Mouse (Mus musculus) spleen, adult 18-20 months (tissue): ENCODE data around the gene Ctbp2.

Experiments
- DNase-seq, 2 experiments: peaks; one replicate each; pipeline ENCODE4 v3.0.0; 2022; ENCODE audit warnings: mixed read lengths in 2 of 2

The Ctbp2 gene

DNA sequence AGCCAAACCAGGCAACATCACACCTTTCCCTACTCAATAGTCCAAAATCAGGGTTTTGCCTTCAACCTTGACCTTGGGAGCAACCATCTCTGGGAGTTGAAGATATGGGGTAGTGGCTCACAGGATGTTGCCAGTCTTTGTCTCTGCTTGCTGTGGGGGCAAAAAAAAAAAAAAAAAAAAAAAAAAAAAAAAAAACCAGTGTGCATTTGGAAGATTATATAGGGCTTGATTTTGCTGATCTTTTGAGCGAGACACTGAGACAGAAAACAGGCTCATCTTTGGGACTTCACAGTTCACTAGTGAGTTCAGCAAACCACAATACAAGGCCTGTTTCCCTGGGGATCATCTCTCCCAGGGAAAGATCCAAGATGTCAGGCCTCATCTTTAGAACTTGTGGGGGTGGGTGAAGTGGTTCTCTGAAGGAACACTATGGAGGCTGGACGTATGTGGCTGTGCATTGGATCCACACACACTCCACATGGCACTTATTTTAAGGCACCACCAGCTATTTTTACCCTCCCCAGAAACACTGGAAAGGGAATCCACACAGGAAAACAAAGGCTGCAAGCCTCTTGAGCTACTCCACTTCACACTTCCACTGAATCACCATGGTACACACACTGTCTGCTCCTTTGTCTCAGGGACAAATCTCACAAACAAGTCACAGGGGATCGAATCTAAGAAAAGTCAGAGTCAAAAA is 84.4 kb downstream of the Ctbp2 start:
- no peak for DNase-seq

GRCm38 (mm10) chr7:133037618-133038017 is 86.5 kb downstream of the Ctbp2 start:
- DNase-seq = no peak

DNA sequence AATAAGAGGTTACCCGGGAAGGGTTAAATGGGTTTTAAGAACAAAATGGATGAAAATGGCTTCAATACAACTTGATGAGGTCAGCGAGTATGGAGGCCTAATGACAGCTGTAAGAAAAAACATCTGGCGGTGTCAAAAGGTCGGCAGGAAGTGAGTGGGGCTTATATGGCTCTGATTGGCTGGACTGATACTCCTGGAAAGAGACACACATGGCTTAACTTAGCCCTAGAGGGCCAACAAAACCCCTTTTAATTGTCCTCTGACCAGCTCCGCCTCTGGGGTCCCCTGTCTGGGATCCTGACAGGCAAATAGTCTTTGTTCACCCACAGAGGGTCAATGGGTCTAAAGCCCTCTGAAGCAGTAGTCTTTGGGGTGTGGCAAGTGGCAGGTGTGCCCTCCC is 86.9 kb downstream of the Ctbp2 start:
- DNase-seq = no peak

DNA sequence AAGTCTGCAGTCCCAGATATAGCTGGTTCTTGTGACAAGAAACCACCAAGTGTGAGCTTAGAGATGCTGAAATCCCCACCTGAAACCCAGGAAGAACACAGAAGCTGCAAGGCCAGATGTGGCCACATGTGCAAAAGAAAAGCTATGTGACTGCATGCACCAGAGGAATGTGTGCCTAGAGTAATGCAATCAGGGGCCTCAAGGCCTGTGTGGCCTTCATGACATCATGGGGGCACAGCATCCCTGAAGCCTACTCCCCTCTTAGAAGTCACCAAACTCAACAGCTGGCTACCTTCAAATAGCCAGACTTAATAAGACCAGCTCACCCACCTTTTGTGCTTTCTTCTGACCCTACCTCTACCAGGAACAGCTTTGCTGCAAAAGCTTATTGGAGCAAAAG is 88.3 kb downstream of the Ctbp2 start:
- DNase-seq = no peak

DNA sequence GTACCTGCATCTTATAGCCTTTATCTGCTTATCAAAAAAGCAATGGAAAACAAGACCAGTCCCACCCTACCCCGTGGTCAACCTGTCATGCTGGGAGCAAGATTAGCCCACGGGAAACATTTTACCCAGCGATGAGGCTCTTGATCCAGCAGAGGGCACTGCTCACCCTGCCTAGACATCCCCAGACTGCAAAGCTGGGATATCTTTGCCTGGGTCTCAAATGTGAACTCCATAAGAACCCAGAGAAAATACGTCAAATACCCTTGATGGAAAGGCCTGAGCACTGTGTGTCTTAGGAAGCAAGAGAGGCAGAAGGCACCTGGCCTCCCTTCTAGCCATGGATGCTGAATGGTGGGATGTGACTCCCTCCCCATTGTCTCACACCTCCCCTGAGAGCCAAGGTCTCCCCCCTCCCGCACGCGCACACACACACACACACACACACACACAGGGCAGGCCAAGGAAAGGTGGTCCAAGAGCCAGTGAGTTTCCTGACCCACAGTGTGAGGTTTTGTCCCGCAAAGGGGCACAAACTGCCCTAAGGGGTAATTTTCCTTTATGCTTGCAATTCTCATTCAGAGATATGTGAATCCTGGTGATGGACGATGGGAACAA is 91.5 kb downstream of the Ctbp2 start:
- DNase-seq = peak in 1 of 2 experiments; percentile 15

DNA sequence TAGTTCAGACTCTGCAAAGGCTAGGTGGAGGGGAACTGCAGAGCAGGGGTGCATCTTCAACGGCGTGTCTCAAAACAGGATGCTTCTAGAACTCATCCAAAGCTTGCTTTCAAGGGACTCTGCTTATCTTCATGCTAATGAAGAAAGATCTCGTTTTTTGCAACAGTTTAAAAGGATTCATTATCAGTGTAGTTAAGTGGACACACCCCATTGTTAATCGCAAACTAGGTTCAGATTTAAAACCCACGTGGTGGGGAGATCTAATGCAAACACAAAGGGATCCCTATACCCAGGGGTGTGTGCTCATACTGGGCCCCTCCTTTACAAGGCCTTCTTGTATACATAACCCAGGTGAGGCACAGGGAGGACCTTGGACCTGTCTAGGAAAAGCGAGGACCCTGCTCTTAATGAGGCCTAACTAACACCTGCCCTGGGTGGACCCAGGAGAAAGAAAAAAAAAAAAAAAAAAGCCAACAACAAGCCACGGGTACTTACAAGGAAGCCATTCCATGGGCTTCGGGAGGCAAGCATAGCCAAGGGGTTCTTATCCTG is 94.6 kb downstream of the Ctbp2 start:
- no peak for DNase-seq

DNA sequence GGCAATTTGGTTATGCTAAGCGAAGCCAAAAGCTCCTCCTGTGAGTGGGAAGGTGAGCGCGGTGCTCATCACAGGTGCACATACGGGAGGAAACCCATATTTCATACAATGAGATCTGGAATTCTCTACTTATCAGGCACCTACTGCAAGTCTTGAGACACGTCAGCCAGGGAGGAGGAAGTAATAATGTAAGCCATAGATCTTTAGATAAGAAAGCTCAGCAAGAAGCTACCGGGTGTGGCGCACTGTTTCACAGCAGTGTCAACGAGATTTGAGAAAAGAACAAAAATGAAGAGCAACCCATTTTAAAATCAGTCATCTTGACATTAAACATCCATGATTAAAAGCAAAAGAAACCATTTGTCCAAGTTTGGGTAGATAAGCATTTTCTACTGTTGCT is 95.2 kb downstream of the Ctbp2 start:
- no peak for DNase-seq

GRCm38 (mm10) chr7:133027930-133028329 is 96.2 kb downstream of the Ctbp2 start:
- no peak for DNase-seq

- no peak for DNase-seq
Measured at GRCm38 (mm10) chr7:133024694-133025093, 99.5 kb downstream of the Ctbp2 start.

GRCm38 (mm10) chr7:133019481-133020020 is 104.6 kb downstream of the Ctbp2 start:
- DNase-seq = no peak

GRCm38 (mm10) chr7:133018961-133019360 is 105.2 kb downstream of the Ctbp2 start:
- no peak for DNase-seq

DNA sequence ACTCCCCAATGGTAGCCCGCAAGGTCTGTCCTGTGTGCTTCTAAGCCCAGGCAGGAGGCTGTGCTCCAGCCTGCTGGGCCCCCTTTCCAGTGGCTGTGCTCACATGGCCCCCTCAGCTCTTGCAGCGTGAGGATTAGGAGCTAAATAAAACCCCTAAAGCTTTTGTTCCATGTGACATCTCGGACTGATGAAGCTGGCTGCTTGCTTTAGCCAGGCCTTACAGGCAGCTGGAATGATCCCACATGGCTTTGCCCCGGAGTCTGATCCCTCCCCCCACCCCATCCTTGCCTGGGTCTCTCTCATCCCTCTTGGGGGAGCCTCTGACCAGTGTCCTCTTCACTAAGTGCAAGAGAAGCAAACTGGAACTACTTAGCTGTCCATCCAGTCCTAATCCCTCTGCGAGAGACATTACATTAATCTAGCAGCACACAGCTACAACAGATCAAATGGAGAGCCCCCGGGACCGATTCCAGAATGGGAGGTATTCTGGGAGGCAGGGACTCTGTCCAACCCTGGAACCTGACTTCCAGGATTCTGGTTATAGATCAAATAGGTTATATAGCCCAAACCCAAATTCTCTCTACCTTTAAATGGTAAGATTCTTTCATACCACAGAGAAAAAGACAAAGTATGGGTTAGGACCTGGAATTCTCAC is 108.6 kb downstream of the Ctbp2 start:
- no peak for DNase-seq

DNA sequence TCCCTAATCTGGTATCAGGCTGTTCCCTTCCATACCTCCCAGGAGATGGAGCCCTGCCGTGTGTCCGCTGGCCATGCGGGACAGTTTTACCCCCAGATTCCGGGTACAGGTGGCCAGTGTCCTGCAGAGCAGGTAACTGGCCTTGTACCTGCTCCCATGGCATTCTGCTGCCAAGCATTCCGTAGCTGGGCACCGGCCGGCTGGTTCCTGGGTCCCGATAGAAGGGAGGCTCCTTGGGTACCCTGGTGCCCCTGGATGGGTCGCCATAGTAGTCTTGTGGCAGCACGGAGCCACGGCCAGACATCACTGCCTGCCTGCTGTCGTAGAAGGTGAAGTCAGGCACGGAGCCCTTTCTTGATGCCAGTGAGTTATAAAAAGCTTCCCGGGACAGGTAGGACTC is 109.5 kb downstream of the Ctbp2 start:
- DNase-seq = no peak

GRCm38 (mm10) chr7:133013923-133014322 is 110.2 kb downstream of the Ctbp2 start:
- DNase-seq = no peak

GRCm38 (mm10) chr7:133012637-133013366 is 111.4 kb downstream of the Ctbp2 start:
- no peak for DNase-seq

GRCm38 (mm10) chr7:133011611-133012010 is 112.5 kb downstream of the Ctbp2 start:
- no peak for DNase-seq

DNA sequence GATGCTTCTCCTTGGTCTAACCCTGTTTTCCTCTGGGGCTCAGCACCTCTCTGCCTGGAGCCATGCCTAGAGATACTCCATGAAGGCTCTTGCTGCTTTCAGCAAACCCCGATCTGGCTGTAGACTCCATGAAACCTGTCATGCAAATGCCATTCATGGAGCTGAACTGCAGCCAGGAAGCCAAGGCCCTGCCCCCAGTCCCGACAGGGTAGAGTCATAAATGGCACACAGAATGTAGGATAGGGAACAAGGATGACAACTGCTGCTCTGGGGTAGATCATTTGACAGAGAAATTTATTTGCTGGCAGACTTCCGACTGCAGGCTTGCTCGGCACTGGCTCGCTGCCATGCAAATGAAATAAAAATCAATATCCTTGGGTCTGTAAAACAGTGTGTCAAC is 113.0 kb downstream of the Ctbp2 start:
- DNase-seq = no peak

DNA sequence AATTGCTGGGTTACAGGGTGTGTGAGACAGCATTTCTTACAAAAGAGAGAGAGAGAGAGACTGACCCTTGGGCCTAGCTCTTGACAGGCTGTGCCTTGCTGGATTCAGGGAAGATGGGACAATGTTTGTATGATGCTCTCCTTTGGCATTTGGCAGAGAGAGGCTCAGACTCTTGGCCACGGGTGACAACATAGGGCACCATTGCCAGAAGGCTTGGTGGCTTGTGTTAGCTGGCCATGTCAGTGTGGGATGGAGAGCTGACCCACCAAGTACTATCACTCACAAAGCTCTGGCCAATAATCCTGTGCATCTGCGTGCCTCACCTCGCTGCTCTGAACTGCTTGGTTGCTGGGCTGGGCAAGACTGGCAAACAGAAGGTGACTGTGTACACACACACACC is 113.7 kb downstream of the Ctbp2 start:
- no peak for DNase-seq

DNA sequence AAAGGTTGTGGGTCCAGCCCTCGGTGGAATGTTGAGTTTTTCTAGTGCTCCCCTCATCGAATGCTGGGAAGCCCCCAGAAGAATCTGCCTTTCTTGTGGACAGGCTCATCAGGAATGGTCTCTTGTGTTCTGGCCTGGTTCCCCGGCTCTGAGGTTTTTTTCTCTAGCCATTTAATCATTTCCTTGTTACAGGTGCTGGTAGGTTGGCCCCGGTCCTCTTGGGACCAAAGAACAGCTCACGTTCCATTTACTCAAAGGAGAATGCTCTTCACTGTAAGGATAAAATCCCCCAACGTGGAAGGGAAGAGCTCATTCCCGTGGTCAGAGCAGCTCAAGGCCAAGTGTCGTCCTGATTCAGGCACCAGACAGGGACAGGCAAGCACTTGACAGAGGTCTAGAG is 114.5 kb downstream of the Ctbp2 start:
- DNase-seq = no peak

GRCm38 (mm10) chr7:133008663-133009062 is 115.5 kb downstream of the Ctbp2 start:
- DNase-seq = no peak

GRCm38 (mm10) chr7:133007343-133007742 is 116.8 kb downstream of the Ctbp2 start:
- no peak for DNase-seq

GRCm38 (mm10) chr7:133005772-133006171 is 118.4 kb downstream of the Ctbp2 start:
- no peak for DNase-seq

GRCm38 (mm10) chr7:133003421-133003820 is 120.7 kb downstream of the Ctbp2 start:
- peak; percentile 32 to 62 for DNase-seq
